Mouse (Mus musculus): ENCODE results near the gene Cap1. TPM values are rescaled to one million over a fixed set of nuclear protein-coding genes. Genes with fewer than 3 reads are reported as not detected.

Gene Cap1
- polyA plus RNA-seq, 1 experiment from 2014 or later: 54.1 TPM

GRCm38 (mm10) chr4:122897750-122898149, 11.9 kb upstream of the Cap1 start:
- Histone ChIP-seq H3K9ac (ENCODE audit: low read depth, low read length) (no peak overlapping the region), H3K27me3 (ENCODE audit: control insufficient read depth, insufficient read depth, low read length) (no peaks in the 10 kb centered on the region), H3K27ac (ENCODE audit: low read depth, low read length) (no peak overlapping the region), H3K9me3 (replicated peaks; ENCODE audit: control insufficient read depth, low read length) (no peaks in the 10 kb centered on the region; the same call in 1 of the 2 replicates), H3K4me2 (no peak overlapping the region), H3K36me3 (ENCODE audit: control insufficient read depth, insufficient read depth, low read length) (no peaks in the 10 kb centered on the region), H3K4me3 (ENCODE audit: low read depth, low read length) (no peak overlapping the region), H3K4me1 (ENCODE audit: control insufficient read depth, insufficient read depth, low read length) (no peaks in the 10 kb centered on the region)
- 78% methylated on average over 4 of the region's 4 CpGs for WGBS (ENCODE audit: insufficient replicate concordance)
- ATAC-seq (replicated peaks; ENCODE audit: insufficient number of reproducible peaks, low FRiP score, low TSS enrichment): no peak

GRCm38 (mm10) chr4:122892157-122892556, 6.3 kb upstream of the Cap1 start:
- no peak overlapping the region for H3K4me3 ChIP-seq (ENCODE audit: low read depth, low read length)
- H3K36me3 ChIP-seq (ENCODE audit: control insufficient read depth, insufficient read depth, low read length): no peaks in the 10 kb centered on the region
- ATAC-seq (replicated peaks; ENCODE audit: insufficient number of reproducible peaks, low FRiP score, low TSS enrichment): no peak
- H3K27me3 ChIP-seq (ENCODE audit: control insufficient read depth, insufficient read depth, low read length): no peaks in the 10 kb centered on the region
- peaks cover 5% of the 10 kb centered on the region for H3K4me1 ChIP-seq (ENCODE audit: control insufficient read depth, insufficient read depth, low read length)
- H3K4me2 ChIP-seq: no peak overlapping the region
- 61% methylated on average over 5 of the region's 5 CpGs for WGBS (ENCODE audit: insufficient replicate concordance)
- H3K9me3 ChIP-seq (replicated peaks; ENCODE audit: control insufficient read depth, low read length): no peaks in the 10 kb centered on the region; the same call in 1 of the 2 replicates
- peak overlapping the region; percentile 22; the same call in 1 of the 2 replicates for H3K27ac ChIP-seq (ENCODE audit: low read depth, low read length)
- H3K9ac ChIP-seq (ENCODE audit: low read depth, low read length): no peak overlapping the region

DNA sequence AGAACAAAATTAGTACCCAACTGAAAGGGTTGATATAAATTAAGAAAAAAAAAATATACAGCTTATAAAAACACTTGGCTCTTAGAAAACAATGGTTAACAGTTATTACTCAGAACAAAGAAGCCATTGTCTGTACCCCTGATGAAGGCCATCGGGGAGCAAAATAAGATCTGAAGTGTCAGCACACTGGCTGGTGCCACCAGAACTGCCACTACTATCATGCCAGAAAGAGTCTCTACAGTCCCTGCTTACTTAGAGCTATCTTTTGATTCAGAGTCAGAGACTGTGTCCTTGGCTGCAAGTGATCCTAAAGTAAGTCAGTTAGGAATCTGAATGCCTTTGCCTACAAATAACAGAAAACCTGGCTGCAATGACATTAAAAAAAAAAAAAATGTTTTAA, 5.7 kb upstream of the Cap1 start:
- H3K27ac ChIP-seq (ENCODE audit: low read depth, low read length): 0 out of 2 replicates have a peak overlapping the region, but pooled peaks have one; percentile 41
- H3K36me3 ChIP-seq (ENCODE audit: control insufficient read depth, insufficient read depth, low read length): no peaks in the 10 kb centered on the region
- H3K4me2 ChIP-seq: no peak overlapping the region
- no peak for ATAC-seq (replicated peaks; ENCODE audit: insufficient number of reproducible peaks, low FRiP score, low TSS enrichment)
- H3K9ac ChIP-seq (ENCODE audit: low read depth, low read length): no peak overlapping the region
- no peaks in the 10 kb centered on the region for H3K27me3 ChIP-seq (ENCODE audit: control insufficient read depth, insufficient read depth, low read length)
- no peaks in the 10 kb centered on the region; the same call in 1 of the 2 replicates for H3K9me3 ChIP-seq (replicated peaks; ENCODE audit: control insufficient read depth, low read length)
- peaks cover 9% of the 10 kb centered on the region for H3K4me1 ChIP-seq (ENCODE audit: control insufficient read depth, insufficient read depth, low read length)
- WGBS (ENCODE audit: insufficient replicate concordance): 27% methylated on average over 1 of the region's 1 CpGs
- H3K4me3 ChIP-seq (ENCODE audit: low read depth, low read length): no peak overlapping the region

GRCm38 (mm10) chr4:122890881-122891481, 5.1 kb upstream of the Cap1 start:
- WGBS (ENCODE audit: insufficient replicate concordance): 13% methylated on average over 3 of the region's 3 CpGs
- H3K4me2 ChIP-seq: 0 out of 2 replicates have a peak overlapping the region, but pooled peaks have one; percentile 14
- H3K27me3 ChIP-seq (ENCODE audit: control insufficient read depth, insufficient read depth, low read length): no peaks in the 10 kb centered on the region
- H3K9me3 ChIP-seq (replicated peaks; ENCODE audit: control insufficient read depth, low read length): no peaks in the 10 kb centered on the region; the same call in 1 of the 2 replicates
- H3K9ac ChIP-seq (ENCODE audit: low read depth, low read length): 0 out of 2 replicates have a peak overlapping the region, but pooled peaks have one; percentile 28
- ATAC-seq (replicated peaks; ENCODE audit: insufficient number of reproducible peaks, low FRiP score, low TSS enrichment): no peak; the same call in 1 of the 2 replicates
- peaks cover 9% of the 10 kb centered on the region for H3K4me1 ChIP-seq (ENCODE audit: control insufficient read depth, insufficient read depth, low read length)
- H3K27ac ChIP-seq (ENCODE audit: low read depth, low read length): peak overlapping the region; percentile 41; the same call in 1 of the 2 replicates
- H3K36me3 ChIP-seq (ENCODE audit: control insufficient read depth, insufficient read depth, low read length): no peaks in the 10 kb centered on the region
- no peak overlapping the region for H3K4me3 ChIP-seq (ENCODE audit: low read depth, low read length)

- Histone ChIP-seq H3K27ac (ENCODE audit: low read depth, low read length) (peak overlapping the region; percentile 100), H3K4me1 (ENCODE audit: control insufficient read depth, insufficient read depth, low read length) (peaks cover 17% of the 10 kb centered on the region), H3K36me3 (ENCODE audit: control insufficient read depth, insufficient read depth, low read length) (no peaks in the 10 kb centered on the region), H3K27me3 (ENCODE audit: control insufficient read depth, insufficient read depth, low read length) (no peaks in the 10 kb centered on the region), H3K9me3 (replicated peaks; ENCODE audit: control insufficient read depth, low read length) (no peaks in the 10 kb centered on the region), H3K4me3 (ENCODE audit: low read depth, low read length) (no peak overlapping the region), H3K4me2 (peak overlapping the region; percentile 91), H3K9ac (ENCODE audit: low read depth, low read length) (peak overlapping the region; percentile 94; the same call in 1 of the 2 replicates)
- 75% methylated on average over 2 of the region's 2 CpGs for WGBS (ENCODE audit: insufficient replicate concordance)
- ATAC-seq (replicated peaks; ENCODE audit: insufficient number of reproducible peaks, low FRiP score, low TSS enrichment): no peak
These were observed 1.5 kb upstream of the Cap1 start for GRCm38 (mm10) chr4:122887336-122887735.

- H3K27me3 ChIP-seq (ENCODE audit: control insufficient read depth, insufficient read depth, low read length): no peaks in the 10 kb centered on the region
- no peaks in the 10 kb centered on the region for H3K9me3 ChIP-seq (replicated peaks; ENCODE audit: control insufficient read depth, low read length)
- H3K9ac ChIP-seq (ENCODE audit: low read depth, low read length): peak overlapping the region; percentile 94
- H3K4me1 ChIP-seq (ENCODE audit: control insufficient read depth, insufficient read depth, low read length): peaks cover 17% of the 10 kb centered on the region
- H3K27ac ChIP-seq (ENCODE audit: low read depth, low read length): peak overlapping the region; percentile 100
- H3K4me2 ChIP-seq: peak overlapping the region; percentile 91
- no peak for ATAC-seq (replicated peaks; ENCODE audit: insufficient number of reproducible peaks, low FRiP score, low TSS enrichment)
- H3K36me3 ChIP-seq (ENCODE audit: control insufficient read depth, insufficient read depth, low read length): no peaks in the 10 kb centered on the region
- 8% methylated on average over 19 of the region's 19 CpGs for WGBS (ENCODE audit: insufficient replicate concordance)
- peak overlapping the region; percentile 94 for H3K4me3 ChIP-seq (ENCODE audit: low read depth, low read length)
These were observed 861 bp upstream of the Cap1 start for GRCm38 (mm10) chr4:122886579-122887254.

- Histone ChIP-seq H3K4me1 (ENCODE audit: control insufficient read depth, insufficient read depth, low read length) (peaks cover 12% of the 10 kb centered on the region), H3K27ac (ENCODE audit: low read depth, low read length) (peak overlapping the region; percentile 100), H3K4me3 (ENCODE audit: low read depth, low read length) (peak overlapping the region; percentile 94), H3K4me2 (peak overlapping the region; percentile 82), H3K27me3 (ENCODE audit: control insufficient read depth, insufficient read depth, low read length) (no peaks in the 10 kb centered on the region), H3K36me3 (ENCODE audit: control insufficient read depth, insufficient read depth, low read length) (no peaks in the 10 kb centered on the region), H3K9me3 (replicated peaks; ENCODE audit: control insufficient read depth, low read length) (no peaks in the 10 kb centered on the region), H3K9ac (ENCODE audit: low read depth, low read length) (peak overlapping the region; percentile 94)
- 34% methylated on average over 12 of the region's 12 CpGs for WGBS (ENCODE audit: insufficient replicate concordance)
- no peak for ATAC-seq (replicated peaks; ENCODE audit: insufficient number of reproducible peaks, low FRiP score, low TSS enrichment)
These were observed 1.1 kb downstream of the Cap1 start for GRCm38 (mm10) chr4:122884481-122885340.

DNA sequence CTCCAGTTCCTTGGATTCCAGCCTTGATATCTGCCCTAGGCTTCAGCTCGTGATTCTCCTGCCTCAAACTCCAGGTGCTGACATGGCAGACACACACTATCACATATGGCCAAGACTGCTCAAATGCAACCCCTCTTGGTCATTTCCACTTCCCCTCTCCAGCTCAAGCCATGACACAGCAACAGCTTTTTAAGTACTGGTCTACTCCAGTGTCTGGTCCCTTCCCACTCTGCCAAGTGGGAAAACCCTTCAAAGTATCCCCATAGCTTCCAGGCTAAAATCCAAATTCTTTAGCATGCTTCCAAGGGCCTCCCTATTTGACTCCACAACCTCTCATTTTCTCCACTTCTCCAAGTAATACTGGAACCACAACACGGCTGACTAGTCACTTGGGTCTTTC, 1.8 kb downstream of the Cap1 start:
- Histone ChIP-seq H3K4me3 (ENCODE audit: low read depth, low read length) (peak overlapping the region; percentile 94), H3K9me3 (replicated peaks; ENCODE audit: control insufficient read depth, low read length) (no peaks in the 10 kb centered on the region), H3K4me2 (peak overlapping the region; percentile 82), H3K27me3 (ENCODE audit: control insufficient read depth, insufficient read depth, low read length) (no peaks in the 10 kb centered on the region), H3K27ac (ENCODE audit: low read depth, low read length) (no peak overlapping the region), H3K36me3 (ENCODE audit: control insufficient read depth, insufficient read depth, low read length) (no peaks in the 10 kb centered on the region), H3K4me1 (ENCODE audit: control insufficient read depth, insufficient read depth, low read length) (peaks cover 12% of the 10 kb centered on the region), H3K9ac (ENCODE audit: low read depth, low read length) (peak overlapping the region; percentile 46; the same call in 1 of the 2 replicates)
- 43% methylated on average over 2 of the region's 2 CpGs for WGBS (ENCODE audit: insufficient replicate concordance)
- ATAC-seq (replicated peaks; ENCODE audit: insufficient number of reproducible peaks, low FRiP score, low TSS enrichment): no peak

Measured in heart, embryonic 11.5 days (tissue).